Mouse (Mus musculus) thymus, postnatal 25 days (tissue): ENCODE data around the gene Ust.
A peak's percentile ranks its signal among the peaks of the same experiment; 100 is the strongest.

ENCODE experiments used
- DNase-seq: peaks from one replicate; pipeline ENCODE4 v3.0.0; 2022

Gene Ust

GRCm38 (mm10) chr10:8309435-8309834 is 209.2 kb downstream of the Ust start:
- DNase-seq = no peak

- no peak for DNase-seq
These were observed 214.4 kb downstream of the Ust start for GRCm38 (mm10) chr10:8304211-8304610.

- DNase-seq = no peak
These were observed 219.5 kb downstream of the Ust start for GRCm38 (mm10) chr10:8299166-8299565.

- no peak for DNase-seq
These were observed 221.4 kb downstream of the Ust start for GRCm38 (mm10) chr10:8297214-8297613.

- no peak for DNase-seq
These were observed 228.0 kb downstream of the Ust start for GRCm38 (mm10) chr10:8290661-8291060.

GRCm38 (mm10) chr10:8287350-8287791 is 231.3 kb downstream of the Ust start:
- DNase-seq = peak; percentile 32

GRCm38 (mm10) chr10:8283991-8284390 is 234.6 kb downstream of the Ust start:
- DNase-seq = no peak

- no peak for DNase-seq
These were observed 241.5 kb downstream of the Ust start for GRCm38 (mm10) chr10:8277094-8277493.

- no peak for DNase-seq
These were observed 248.9 kb downstream of the Ust start for GRCm38 (mm10) chr10:8269681-8270080.

GRCm38 (mm10) chr10:8259716-8260115 is 258.9 kb downstream of the Ust start:
- DNase-seq = no peak

GRCm38 (mm10) chr10:8250005-8250404 is 268.6 kb downstream of the Ust start:
- DNase-seq = no peak

- peak; percentile 72 for DNase-seq
These were observed 276.3 kb downstream of the Ust start for GRCm38 (mm10) chr10:8242336-8242735.

- no peak for DNase-seq
These were observed 277.9 kb downstream of the Ust start for GRCm38 (mm10) chr10:8240703-8241102.

GRCm38 (mm10) chr10:8240242-8240641 is 278.4 kb downstream of the Ust start:
- DNase-seq = peak; percentile 84

GRCm38 (mm10) chr10:8236780-8237571 is 281.6 kb downstream of the Ust start:
- DNase-seq = no peak

GRCm38 (mm10) chr10:8233148-8233901 is 285.3 kb downstream of the Ust start:
- no peak for DNase-seq

GRCm38 (mm10) chr10:8232535-8232934 is 286.1 kb downstream of the Ust start:
- DNase-seq = no peak

GRCm38 (mm10) chr10:8228375-8228743 is 290.3 kb downstream of the Ust start:
- DNase-seq = no peak

- no peak for DNase-seq
These were observed 290.8 kb downstream of the Ust start for GRCm38 (mm10) chr10:8227705-8228374.

- DNase-seq = peak; percentile 45
These were observed 292.0 kb downstream of the Ust start for GRCm38 (mm10) chr10:8226650-8227049.

- DNase-seq = no peak
These were observed 294.0 kb downstream of the Ust start for GRCm38 (mm10) chr10:8224641-8225040.

- no peak for DNase-seq
These were observed 294.6 kb downstream of the Ust start for GRCm38 (mm10) chr10:8224046-8224445.

- DNase-seq = no peak
These were observed 301.7 kb downstream of the Ust start for GRCm38 (mm10) chr10:8216946-8217345.

- no peak for DNase-seq
These were observed 303.4 kb downstream of the Ust start for GRCm38 (mm10) chr10:8215181-8215580.
